Mouse (Mus musculus): Measurements from ENCODE around the gene Odf4.

The Odf4 gene

GRCm38 (mm10) chr11:68878811-68879210, 48.1 kb downstream of the Odf4 start:
- CTCF ChIA-PET: interaction anchor here (0.6 to 1.3 kb wide), 6 partner anchors 13 to 447 kb away, joined by 3 to 14 read pairs (median 4); no protein-coding TSS in a partner anchor
- POLR2A ChIA-PET: interaction anchor here in 2 of 4 experiments (0.6 to 2.0 kb wide), 9 partner anchors 9 to 398 kb away, joined by 3 to 7 read pairs (median 4); partner anchors contain the start of gene Slc25a35 (in 1 of the 2)

GRCm38 (mm10) chr11:68874841-68875240, 52.0 kb downstream of the Odf4 start:
- ChIA-PET POLR2A (interaction anchor here (0.5 to 2.3 kb wide), 18 partner anchors 9 to 289 kb away, joined by 3 to 15 read pairs (median 4); partner anchors contain the start of genes Myh10 (in 1 of the 4) and Rangrf (in 1 of the 4)), CTCF (interaction anchor here (0.6 to 2.9 kb wide), 47 partner anchors 8 to 604 kb away, joined by 3 to 22 read pairs (median 4); partner anchors contain the start of genes Rnf222 (in 2 of the 4), Per1 (in 1 of the 4) and Pik3r5 (in 1 of the 4))
